Mouse (Mus musculus) A20 (cell line): ENCODE measurements around the gene Bfsp1.

Experiments
- DNase-seq: peaks from one replicate; pipeline ENCODE4 v3.0.0-alpha.2; 2011; ENCODE audit warnings: low read depth, low spot score

Bfsp1 gene

DNA sequence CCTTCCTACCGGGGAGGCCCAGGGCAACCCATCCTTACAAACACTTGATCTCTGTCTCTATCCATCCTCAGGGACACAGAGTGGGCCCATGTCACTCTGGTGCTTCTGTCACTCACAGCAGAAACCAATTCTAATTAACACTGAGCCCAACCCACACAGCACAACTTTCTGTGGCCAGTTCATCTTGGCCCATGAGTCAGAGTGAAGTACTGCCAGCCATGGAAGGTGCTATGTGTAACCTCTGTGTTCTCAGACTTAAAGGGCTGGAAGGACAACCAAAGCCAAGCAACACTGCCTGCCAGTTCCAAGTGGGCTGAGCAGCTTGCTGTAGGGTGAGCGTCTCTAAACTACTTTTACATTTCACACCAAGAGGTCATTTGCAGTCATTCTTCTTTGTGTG is 3.8 kb downstream of the Bfsp1 start:
- DNase-seq: no peak

DNA sequence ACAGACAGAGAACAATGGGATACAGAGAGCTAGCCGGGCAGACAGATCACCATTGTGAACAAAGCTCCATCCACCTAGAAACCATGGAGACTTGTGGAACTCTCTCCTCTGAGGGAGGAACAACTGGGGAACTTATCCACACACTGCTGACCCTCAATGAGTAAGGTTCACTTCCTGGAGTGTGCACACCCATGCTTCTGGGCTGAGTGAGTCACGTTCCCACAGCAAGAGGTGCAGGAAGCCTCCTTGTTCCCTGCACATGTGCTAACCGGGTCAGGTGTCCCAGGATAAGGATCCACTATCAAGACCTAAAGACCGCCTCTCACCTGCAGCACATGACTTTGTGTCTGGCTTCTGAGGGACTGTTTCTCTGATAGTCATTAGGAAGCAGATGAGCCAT is 9.5 kb downstream of the Bfsp1 start:
- DNase-seq: no peak

DNA sequence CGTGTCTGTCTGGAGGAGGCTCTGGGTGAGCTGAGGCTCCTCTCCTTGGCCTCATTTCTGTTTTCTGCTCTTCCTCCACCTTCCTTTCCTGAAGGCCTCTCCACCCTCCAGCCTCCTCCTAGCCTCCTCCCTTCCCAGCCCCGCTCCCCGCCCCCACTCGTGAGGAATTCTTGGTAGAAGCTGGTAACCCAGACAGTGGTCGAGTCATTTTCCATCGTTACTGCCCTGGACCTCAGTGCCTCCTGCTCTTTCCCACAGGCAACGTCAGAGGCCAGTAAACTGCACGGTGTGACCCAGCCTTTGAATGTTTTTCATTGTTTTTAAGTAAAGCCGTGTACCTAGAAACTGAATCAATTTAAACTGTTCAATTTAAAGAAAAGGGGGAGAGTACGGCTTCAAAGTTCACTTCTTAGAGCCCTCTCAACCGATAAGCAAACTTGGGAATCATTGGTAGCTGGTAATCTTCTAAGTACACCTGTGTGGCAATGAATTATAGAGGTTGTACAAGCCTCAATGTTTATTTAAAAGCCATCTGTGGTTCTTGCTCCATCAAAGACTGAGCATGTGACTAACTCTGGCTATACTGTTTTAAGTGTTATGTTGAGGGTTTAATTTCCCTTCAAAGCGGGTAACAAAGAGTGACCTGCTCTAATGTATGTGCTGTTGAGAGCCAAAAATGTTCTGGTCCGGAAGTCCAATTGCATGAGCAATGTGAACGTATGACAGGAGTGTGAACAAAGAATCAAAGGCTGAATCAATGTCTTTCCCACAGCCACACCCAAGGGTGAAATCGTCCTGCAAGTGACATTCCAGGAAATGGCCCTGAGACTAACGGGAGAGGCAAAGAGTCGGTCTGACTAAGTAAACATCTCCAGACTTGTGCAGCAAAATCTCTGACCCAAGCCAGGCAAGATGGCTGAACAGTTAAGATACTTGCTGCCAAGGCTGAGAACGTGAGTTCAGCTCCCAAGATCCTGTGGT is 10.4 kb downstream of the Bfsp1 start:
- no peak for DNase-seq

DNA sequence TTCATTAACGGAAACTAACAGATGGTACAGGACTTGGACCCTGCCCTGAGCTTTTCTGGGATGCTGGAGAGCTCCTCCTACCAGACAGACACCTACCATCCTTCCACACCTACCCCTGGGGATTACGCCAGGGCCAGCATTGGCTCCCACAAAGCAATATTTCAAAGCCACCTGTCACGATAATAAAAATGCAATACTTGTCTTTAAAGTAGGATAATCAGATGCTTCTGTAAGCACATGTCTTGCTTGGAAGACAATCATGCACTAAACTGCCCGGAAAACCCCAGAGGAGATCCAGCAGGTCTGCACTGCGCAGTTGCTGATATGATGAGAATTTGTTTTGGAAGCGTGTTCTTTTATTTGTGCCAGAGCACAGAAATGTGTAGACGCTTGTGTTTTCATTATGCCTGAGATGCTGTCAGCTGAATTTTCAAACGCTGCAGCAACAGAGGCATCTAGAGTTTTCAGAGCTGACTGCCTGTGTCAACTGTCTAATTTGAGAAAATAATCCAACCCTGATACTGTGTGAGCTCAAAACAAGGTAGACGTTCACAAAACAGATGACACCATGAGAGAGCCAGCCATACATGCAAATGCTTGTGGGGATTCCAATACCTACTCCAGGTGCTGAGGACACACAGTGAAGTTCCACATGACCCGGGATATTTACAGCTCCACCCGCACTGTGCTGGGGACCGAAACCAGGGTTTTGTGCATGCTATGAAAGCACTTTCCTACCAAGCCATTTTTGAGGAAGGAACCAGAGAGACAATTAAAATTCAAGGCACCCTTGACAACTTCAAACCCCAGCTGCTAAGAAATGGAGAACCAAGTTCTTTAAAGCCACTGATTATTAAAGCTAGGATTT is 11.4 kb downstream of the Bfsp1 start:
- DNase-seq: peak; percentile 15

DNA sequence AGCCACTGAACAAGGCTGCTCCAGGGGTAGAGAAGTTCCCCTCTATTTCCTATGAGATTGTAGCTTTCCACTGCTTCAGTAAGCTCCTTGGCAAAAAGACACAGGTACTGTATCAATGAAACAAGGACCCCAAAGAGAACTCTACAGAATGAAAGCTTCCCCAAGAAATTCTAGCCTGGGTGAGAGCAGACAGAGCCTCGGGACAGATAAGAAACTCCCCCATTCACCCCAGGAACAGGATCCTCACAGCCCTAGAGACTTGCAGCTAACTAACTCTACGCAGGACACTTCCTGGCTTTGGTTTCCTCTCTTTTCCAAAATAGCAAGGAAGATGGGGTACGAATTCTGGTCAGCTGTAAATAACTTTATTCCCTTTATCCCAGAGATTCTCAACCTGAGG is 15.7 kb downstream of the Bfsp1 start:
- no peak for DNase-seq

DNA sequence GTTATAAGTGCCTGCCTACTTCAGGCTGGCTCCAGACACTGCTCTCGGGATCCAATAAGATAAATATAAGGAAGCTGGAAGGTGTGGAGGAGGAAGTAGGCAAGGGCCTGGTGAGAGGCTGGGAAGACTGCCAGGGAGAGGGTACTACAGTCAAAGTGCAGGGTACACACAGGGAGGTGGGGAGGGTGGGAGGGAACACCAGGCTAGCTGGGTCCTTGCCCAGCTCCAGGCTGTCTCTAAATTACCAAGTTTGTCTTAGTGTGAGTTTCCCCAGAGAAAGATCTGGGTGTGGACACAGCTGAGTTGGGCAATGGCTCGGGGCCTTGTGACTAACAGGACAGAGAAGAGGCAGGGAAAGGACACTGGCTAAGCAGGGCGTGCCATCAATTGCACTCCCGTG is 16.2 kb downstream of the Bfsp1 start:
- DNase-seq: no peak

DNA sequence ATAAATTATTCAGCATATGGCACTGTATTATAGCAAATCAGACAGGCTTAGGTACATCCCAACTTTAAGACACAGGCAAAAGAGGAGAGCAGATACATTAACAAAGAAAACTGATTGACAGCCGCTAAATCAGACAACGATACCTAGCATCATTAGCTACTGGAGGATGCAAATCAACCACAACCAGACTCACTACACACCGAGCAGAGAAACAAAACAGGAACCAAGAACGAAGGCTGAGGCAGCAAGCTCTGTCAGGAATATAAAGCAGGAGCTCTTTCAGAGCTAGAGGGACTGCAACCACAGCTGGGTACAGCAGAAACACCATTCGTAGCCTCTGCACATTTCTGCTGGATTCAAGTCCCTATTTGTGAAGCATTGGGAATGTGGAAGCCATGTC is 18.2 kb downstream of the Bfsp1 start:
- DNase-seq: peak; percentile 79

DNA sequence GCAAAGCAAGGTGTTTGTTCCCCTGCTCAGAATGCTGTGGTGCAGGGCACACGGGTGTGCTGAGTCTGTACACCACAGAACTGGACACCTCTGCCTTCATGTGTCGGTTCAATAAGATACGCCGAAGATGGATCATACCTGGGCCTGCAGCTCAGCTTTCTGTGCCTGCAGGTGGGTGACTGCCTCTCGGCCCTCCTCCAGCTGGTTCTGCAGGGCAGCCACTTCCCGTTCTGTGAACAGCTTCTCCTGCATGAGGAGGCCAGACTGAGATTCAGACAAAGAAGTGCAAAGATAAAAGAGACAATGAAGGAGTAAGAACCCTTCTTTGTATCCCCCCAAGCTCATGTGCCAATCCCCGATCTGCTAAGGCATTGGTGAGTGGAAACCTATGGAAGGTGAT is 21.4 kb downstream of the Bfsp1 start:
- peak; percentile 66 for DNase-seq

DNA sequence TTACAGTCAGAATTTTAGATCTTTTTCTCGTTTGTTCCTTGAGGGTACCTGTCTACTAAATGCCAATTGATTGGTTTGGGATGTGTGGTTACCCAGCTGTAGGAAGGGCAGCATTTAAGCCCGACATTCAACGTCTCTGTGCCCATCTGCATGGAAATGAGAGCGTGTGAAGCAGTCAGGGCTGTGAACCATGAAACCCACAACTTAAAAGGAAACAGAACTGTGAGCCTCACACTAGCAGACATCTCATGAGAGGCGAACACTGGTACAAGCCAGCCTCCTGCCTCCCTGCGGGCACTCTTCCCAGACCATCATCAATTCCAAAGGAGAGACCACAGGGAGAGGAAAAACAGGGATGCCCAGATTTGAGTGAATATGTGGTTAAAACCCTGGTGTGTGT is 22.1 kb downstream of the Bfsp1 start:
- peak; percentile 69 for DNase-seq

DNA sequence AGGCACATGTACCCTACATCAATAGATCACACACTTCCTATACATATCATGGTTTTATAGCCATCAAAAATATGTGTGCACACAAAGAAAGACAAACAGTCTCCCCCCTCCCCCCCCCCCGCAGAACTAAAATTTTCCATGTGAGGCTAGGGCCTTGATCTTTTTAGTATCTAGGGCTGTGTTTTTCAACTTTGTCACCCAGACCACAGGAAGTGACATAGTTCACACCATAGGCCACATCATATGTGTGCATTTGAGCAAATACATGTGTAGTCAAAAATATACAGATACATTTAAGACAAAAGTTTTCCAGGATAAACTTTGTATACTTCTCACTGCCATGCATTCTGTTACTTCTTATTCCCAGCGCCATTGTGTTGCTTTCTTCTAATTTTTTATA is 23.5 kb downstream of the Bfsp1 start:
- no peak for DNase-seq

DNA sequence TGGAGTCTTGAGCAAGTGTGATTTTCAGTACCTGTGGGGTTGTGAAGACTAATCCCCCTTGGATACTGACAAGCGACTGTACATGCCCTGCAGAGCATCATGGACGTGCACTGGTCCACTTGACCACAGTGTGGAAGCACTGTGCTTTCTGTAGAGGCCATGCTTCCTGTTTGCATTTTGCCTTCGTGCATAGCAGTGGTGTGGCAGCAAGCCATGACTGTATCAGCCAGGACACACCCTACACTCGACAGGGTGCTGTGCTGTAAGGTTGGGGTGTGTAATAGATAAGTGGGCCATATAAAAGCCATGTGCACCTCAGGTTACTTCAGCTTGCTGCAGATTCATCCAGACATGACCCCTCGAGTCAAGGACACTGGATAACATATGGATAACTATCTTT is 24.3 kb downstream of the Bfsp1 start:
- peak; percentile 56 for DNase-seq

DNA sequence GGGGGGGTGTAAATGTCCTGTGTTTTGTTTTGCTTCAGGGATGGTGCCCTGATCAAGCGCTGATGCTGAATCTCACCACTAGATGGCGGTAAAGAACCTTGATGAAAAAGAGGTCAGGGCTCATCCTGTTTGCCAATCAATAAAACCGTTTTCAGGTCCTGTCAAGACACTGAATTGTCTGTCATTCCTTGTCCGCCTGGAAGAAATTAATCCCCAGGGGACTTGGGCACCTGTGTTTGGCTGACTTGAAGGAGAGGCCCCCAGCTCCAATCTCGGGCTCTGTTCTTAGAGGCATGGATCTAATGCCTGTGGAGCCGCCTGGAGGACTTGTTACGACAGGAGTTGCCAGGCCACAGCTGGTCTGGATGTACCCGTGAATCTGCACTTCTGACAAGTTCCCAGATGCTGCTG is 25.7 kb downstream of the Bfsp1 start:
- DNase-seq: peak; percentile 78

DNA sequence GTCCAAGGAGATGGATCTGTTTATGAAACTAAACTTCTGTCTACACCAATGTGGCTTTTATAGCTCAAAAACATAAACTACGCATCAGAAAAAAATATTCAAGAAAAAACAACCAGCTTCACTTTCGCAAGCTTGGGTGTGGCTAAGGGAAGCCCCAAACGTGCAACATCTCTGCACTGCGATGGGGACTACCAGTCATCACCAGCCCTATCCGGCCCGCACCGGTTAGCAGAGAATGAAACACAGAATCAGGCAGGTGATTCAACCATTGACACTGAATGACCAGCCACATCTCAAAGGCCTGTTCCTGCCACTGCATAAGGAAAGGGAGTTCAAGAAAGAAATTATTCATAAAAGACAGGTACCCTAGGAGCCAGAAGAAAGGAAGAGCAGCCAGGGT is 27.2 kb downstream of the Bfsp1 start:
- no peak for DNase-seq

DNA sequence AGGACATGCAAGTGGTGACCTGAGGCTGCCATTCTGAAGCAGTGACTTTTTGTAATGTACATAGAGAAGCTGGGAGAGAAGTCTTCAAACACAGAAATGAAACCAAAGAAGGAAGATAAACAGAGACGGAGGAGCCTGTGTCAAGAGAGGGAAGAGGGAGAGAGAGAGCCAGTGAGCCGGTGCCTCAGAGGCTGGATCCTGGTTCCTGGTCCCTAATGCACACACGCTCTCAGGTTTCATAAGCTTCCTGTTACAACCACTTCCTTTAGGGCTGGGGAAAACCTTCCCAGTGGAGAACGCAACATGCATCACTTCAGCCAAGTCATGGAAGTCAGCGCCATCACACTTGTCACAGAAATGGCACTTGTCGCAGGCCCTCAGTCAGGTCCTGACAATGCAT is 28.9 kb downstream of the Bfsp1 start:
- no peak for DNase-seq

DNA sequence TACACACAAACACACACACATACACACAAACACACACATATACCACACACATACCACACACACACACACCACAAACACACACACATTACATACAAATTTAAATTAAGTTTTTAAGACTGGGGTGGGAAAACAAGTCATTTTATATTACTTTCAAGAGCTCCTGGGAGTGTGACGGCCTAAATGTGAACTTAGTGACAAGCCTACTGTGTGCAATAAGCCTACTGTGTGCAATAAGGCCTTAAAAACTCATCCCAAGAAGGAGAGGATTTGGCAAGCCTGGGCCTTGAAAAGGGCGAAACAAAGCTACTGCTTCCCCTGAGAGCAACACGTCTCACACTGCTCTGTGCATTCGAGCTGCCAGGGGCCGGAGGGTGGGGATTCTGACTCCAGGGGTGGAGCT is 30.3 kb downstream of the Bfsp1 start:
- no peak for DNase-seq

DNA sequence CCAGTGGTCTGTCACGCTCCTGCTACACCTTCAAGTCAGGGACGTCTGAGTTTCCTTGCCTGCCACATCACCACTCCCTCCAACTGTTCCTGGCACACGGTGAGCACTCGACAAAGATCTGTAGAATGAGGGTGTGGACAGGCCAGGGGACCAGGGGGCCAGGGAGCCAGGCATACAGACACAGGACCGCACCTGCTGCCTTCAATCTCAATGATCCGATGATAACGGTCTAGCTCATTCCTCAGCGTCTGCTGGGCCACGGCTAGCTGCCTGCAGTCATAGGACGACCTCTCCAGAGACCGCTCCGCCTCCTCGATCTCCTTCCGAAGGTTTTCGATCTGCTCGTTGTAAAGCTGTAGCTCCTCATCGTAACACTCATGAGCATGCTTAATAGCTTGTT is 31.3 kb downstream of the Bfsp1 start:
- DNase-seq: no peak

DNA sequence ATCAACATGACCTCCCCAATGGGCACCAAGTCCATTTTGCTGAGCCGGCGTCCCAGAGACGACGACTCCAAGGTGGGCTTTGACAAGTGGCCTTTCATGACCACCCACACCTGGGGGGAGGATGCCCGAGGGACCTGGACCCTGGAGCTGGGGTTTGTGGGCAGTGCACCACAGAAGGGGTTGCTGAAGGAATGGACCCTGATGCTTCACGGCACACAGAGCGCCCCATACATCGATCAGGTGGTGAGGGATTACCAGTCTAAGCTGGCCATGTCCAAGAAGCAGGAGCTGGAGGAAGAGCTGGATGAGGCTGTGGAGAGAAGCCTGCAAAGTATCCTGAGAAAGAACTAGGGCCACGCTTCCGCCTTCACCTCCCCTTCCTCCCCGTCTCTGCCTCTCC is 49.5 kb downstream of the Bfsp1 start:
- no peak for DNase-seq

DNA sequence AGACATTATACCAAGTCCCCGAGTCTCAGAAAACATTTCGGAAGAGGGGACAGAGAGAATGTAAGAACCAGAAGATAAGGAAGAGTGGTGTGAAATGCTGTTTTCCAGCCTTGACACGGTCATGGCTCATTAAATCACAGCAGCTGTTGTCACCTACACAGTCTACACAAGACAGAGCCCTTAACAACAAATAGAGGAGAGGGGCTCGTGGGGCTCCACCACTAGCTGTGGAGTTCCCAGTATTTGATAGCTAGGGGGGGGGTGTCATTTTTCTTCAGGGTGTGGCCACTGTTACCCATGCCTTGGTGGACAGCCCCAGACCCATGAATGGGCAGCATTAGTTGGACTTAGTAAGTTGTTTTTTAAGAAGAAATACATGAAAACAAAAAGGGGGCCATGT is 50.7 kb downstream of the Bfsp1 start:
- no peak for DNase-seq

DNA sequence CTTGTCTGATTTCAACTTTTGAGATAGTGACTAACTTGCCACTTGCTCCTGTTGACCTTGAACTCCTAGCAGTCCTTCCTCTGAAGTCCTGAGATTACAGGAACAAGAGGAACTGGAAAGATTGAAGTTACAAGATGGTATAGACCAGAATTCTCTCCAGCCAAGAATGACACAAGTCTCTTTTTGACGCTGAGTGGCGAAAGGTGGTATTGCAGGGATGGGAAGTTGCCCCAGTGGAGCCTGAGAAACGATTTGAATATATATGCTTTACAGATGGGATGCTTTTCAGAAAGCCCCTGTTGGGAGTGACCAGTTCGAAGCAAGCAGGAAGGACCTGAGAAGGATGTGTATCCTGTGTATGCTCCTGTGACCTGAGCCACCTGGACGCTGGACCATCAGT is 54.2 kb downstream of the Bfsp1 start:
- DNase-seq: no peak

DNA sequence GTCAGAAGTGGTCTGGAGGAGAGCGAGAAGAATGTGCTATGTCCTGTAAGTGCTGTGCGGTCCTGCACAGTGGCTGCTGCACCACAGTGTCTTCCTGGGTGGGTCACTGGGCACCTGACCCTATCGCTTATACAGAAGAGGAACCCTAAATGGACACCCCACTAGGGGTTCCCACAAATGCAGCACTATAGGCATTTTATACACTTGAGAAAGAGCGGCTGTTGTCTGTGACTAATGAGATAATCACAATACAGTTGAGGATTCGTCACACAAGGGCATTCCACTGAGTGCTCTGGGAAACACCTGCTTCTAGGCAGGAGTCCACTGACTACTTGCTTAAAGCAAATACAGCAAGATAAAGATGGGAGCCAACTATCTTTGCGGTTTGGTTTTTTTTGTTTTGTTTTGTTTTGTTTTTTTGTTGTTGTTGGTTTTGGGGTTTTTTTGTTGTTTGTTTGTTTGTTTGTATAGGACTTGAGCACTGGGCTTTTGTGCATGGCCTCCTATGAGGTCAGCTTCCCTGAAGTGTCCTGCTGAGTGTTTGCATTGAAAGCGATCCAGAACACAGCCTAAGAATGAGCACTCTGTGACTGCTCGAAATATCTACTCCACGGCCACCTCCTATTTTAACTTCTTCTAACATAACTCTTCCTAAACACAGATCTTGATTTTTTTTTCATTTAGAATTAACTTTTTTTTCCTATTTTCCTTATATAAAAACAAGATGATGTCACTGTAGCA is 55.9 kb downstream of the Bfsp1 start:
- no peak for DNase-seq

DNA sequence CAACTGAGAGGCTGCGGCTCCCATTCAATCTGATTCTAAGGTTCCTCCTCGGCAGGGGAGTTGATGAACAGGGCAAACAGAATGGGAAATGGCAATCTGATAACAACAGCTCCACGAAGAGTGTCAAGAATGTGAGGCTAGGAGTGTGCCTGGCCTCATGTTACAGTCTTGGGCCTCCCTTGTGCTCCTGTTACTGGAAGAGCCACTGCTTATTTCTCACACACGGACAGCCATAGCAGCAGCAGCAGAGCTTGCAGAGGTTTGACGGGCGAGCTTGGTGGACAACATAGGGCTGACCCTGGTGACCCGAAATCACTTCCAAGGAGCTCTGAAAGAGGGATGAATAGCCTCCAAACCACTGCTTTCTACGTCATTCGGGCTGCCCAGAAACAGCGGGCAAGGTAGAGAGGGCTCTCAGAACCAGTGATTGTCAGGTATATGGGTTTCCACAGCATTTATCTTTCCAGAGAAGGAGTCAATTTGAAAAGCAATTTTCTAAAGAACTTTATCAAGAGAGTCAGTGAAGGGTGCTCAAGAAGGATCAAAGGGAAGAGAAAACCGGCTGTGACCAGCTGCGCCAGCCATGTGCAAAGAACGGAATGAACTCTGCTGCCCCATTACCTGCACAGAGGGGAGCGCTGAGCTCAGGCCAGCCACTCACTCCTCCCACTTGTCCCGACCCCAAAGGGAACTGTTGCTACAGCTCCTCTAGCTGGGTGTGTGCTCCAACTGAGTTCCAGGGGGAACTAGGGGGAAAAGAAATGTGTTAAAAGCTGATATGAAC is 56.6 kb downstream of the Bfsp1 start:
- no peak for DNase-seq
